Mouse (Mus musculus): ENCODE results near the gene Ube2g2.

GRCm38 (mm10) chr10:77645571-77645970 is 23.5 kb downstream of the Ube2g2 start:
- TF ChIP-seq POLR2A (IDR thresholded peaks at IDR 0.05; ENCODE audit: insufficient read depth, low read length) (no peak), CTCF (IDR thresholded peaks at IDR 0.05; ENCODE audit: low read depth, low read length) (no peak)
